Mouse (Mus musculus) liver, embryonic 14.5 days (tissue): ENCODE measurements around the gene Fer.

Source experiments
- CTCF ChIP-seq: IDR thresholded peaks from 2 replicates; pipeline ENCODE4 v1.5.1; 2016; ENCODE audit warnings: antibody characterized with exemption, low read depth, control low read depth
- EP300 ChIP-seq: IDR thresholded peaks from 2 replicates; pipeline ENCODE4 v1.6.1; 2016; ENCODE audit warnings: antibody characterized with exemption, low read depth

- no peak for TF ChIP-seq CTCF
- no peak for TF ChIP-seq EP300
These were observed 267.5 kb downstream of the Fer start for GRCm38 (mm10) chr17:64130356-64130755.
